Mouse (Mus musculus) adrenal gland, adult (tissue): ENCODE measurements around the gene Phyhipl.

Experiments
- DNase-seq, 2 experiments: peaks; one replicate each; pipeline ENCODE4 v3.0.0; 2022 to 2023; ENCODE audit warnings: low spot score in 1 of 2; ENCODE audit not compliant: inconsistent age in 2 of 2

The Phyhipl gene

GRCm38 (mm10) chr10:70637640-70638328 lies 18.0 kb downstream of the Phyhipl start:
- no peak for DNase-seq

GRCm38 (mm10) chr10:70635261-70635660 lies 20.5 kb downstream of the Phyhipl start:
- no peak for DNase-seq

- DNase-seq, result no peak
Observed at GRCm38 (mm10) chr10:70631142-70631541, 24.6 kb downstream of the Phyhipl start.

GRCm38 (mm10) chr10:70623461-70623860 lies 32.3 kb downstream of the Phyhipl start:
- DNase-seq, result no peak

GRCm38 (mm10) chr10:70616377-70616776 lies 39.4 kb downstream of the Phyhipl start:
- DNase-seq, result no peak

- no peak for DNase-seq
Observed at GRCm38 (mm10) chr10:70611633-70612032, 44.1 kb downstream of the Phyhipl start.

- DNase-seq, result no peak
Observed at GRCm38 (mm10) chr10:70599925-70600305, 55.9 kb downstream of the Phyhipl start.

GRCm38 (mm10) chr10:70599126-70599924 lies 56.4 kb downstream of the Phyhipl start:
- peak; percentile 76 to 90 for DNase-seq

- peak; percentile 38 to 83 for DNase-seq
Observed at GRCm38 (mm10) chr10:70598516-70599125, 57.1 kb downstream of the Phyhipl start.

- DNase-seq, result no peak
Observed at GRCm38 (mm10) chr10:70598081-70598515, 57.7 kb downstream of the Phyhipl start.

- DNase-seq, result peak; percentile 15 to 57
Observed at GRCm38 (mm10) chr10:70594007-70594406, 61.8 kb downstream of the Phyhipl start.

GRCm38 (mm10) chr10:70586876-70587405 lies 68.8 kb downstream of the Phyhipl start:
- DNase-seq, result no peak

- DNase-seq, result no peak
Observed at GRCm38 (mm10) chr10:70584171-70584570, 71.6 kb downstream of the Phyhipl start.

GRCm38 (mm10) chr10:70581556-70582211 lies 74.1 kb downstream of the Phyhipl start:
- DNase-seq, result no peak

- DNase-seq, result peak; percentile 61 to 91
Observed at GRCm38 (mm10) chr10:70563636-70564035, 92.1 kb downstream of the Phyhipl start.

- no peak for DNase-seq
Observed at GRCm38 (mm10) chr10:70552531-70552930, 103.2 kb downstream of the Phyhipl start.

- no peak for DNase-seq
Observed at GRCm38 (mm10) chr10:70542857-70543256, 112.9 kb downstream of the Phyhipl start.

GRCm38 (mm10) chr10:70540456-70541195 lies 115.1 kb downstream of the Phyhipl start:
- peak in 1 of 2 experiments; percentile 62 for DNase-seq

GRCm38 (mm10) chr10:70539251-70539650 lies 116.5 kb downstream of the Phyhipl start:
- no peak for DNase-seq

GRCm38 (mm10) chr10:70537694-70538093 lies 118.1 kb downstream of the Phyhipl start:
- no peak for DNase-seq
